In the genomic region with DNA sequence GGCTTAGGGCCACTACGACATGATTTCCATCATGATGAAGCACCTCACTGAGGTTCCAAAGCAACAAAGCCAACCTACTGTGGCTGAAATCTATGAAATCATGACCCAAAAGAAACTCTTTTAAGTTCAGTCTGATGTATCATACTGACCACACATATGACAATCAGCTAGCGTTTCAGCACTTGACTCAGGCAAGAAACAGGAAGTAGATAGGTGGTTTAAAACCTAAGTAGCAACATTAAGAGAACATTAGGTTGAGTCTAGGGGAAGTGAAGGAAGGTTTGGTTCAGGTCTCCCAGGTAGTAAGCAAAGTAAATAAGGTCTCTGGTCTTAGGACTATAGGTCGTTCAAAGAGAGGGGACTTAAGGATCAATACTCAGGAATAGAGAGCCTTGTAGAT, we compare ENCODE assay signal across 8 mouse cellular contexts. TPM values are rescaled to one million over a fixed set of nuclear protein-coding genes. Genes with fewer than 3 reads are reported as not detected.
DNase-seq lines count a peak whose midpoint lies in the region; ATAC-seq lines count a peak whose summit lies in the region.

No protein-coding gene starts in this region.

- no peaks in the 10 kb centered on the region for H3K9me3 ChIP-seq in neural tube, embryonic 11.5 days (ENCODE audit: control insufficient read depth, low read length)
- H3K9me3 ChIP-seq in forebrain, embryonic 16.5 days (ENCODE audit: control insufficient read depth, low read length) = no peaks in the 10 kb centered on the region
- H3K9me3 ChIP-seq in liver, embryonic 13.5 days (replicated peaks) = no peaks in the 10 kb centered on the region
- no peaks in the 10 kb centered on the region for H3K9me3 ChIP-seq in stomach, embryonic 15.5 days

- 0 out of 2 replicates have a peak, but pooled peaks cover 6% of the 10 kb centered on the region for H3K4me1 ChIP-seq in neural tube, embryonic 11.5 days (ENCODE audit: control insufficient read depth, insufficient read depth, low read length)
- peaks cover 19% of the 10 kb centered on the region for H3K4me1 ChIP-seq in forebrain, embryonic 16.5 days (replicated peaks; ENCODE audit: control insufficient read depth, insufficient read depth, low read length)
- peaks cover 29% of the 10 kb centered on the region for H3K4me1 ChIP-seq in liver, embryonic 13.5 days (replicated peaks)
- peaks cover 8% of the 10 kb centered on the region; the same call in 1 of the 2 replicates for H3K4me1 ChIP-seq in stomach, embryonic 15.5 days

- no peaks in the 10 kb centered on the region for H3K27me3 ChIP-seq in neural tube, embryonic 11.5 days (ENCODE audit: control insufficient read depth, insufficient read depth, low read length)
- no peaks in the 10 kb centered on the region for H3K27me3 ChIP-seq in forebrain, embryonic 16.5 days (replicated peaks; ENCODE audit: control insufficient read depth, insufficient read depth, low read length)
- H3K27me3 ChIP-seq in liver, embryonic 13.5 days = no peaks in the 10 kb centered on the region
- no peaks in the 10 kb centered on the region for H3K27me3 ChIP-seq in stomach, embryonic 15.5 days (replicated peaks)

- H3K36me3 ChIP-seq in neural tube, embryonic 11.5 days (ENCODE audit: control insufficient read depth, insufficient read depth, low read length) = peaks cover 5% of the 10 kb centered on the region; the same call in 1 of the 2 replicates
- H3K36me3 ChIP-seq in forebrain, embryonic 16.5 days (ENCODE audit: control insufficient read depth, insufficient read depth) = peaks cover 4% of the 10 kb centered on the region; the same call in 1 of the 2 replicates
- H3K36me3 ChIP-seq in liver, embryonic 13.5 days = peaks cover 40% of the 10 kb centered on the region
- peaks cover 12% of the 10 kb centered on the region for H3K36me3 ChIP-seq in stomach, embryonic 15.5 days

- no peak for DNase-seq in neural tube, embryonic 11.5 days (ENCODE audit: low spot score)
- no peak for DNase-seq in neural tube, embryonic 10.5 days (ENCODE audit: extremely low spot score, low spot score)
- no peak for DNase-seq in liver, embryonic 13.5 days
- DNase-seq in adrenal gland, adult 18-20 months (ENCODE audit: low spot score in 2 of 2) = no peak
- no peak for DNase-seq in adrenal gland, postnatal 25 days
- no peak for DNase-seq in left cerebral cortex, adult 11 months (ENCODE audit: low spot score)

- peak overlapping the region; percentile 92 for H3K4me2 ChIP-seq in neural tube, embryonic 11.5 days (ENCODE audit: low read depth)
- peak overlapping the region; percentile 74 for H3K4me2 ChIP-seq in forebrain, embryonic 16.5 days (ENCODE audit: low read length)
- H3K4me2 ChIP-seq in liver, embryonic 13.5 days = peak overlapping the region; percentile 82
- peak overlapping the region; percentile 89 for H3K4me2 ChIP-seq in stomach, embryonic 15.5 days

- 68% methylated on average over 3 of the region's 3 CpGs for WGBS in neural tube, embryonic 11.5 days
- WGBS in forebrain, embryonic 16.5 days = 68% methylated on average over 3 of the region's 3 CpGs
- WGBS in liver, embryonic 13.5 days (ENCODE audit: insufficient replicate concordance) = 38% methylated on average over 3 of the region's 3 CpGs
- WGBS in stomach, embryonic 15.5 days = 49% methylated on average over 3 of the region's 3 CpGs

- no peak overlapping the region for H3K9ac ChIP-seq in neural tube, embryonic 11.5 days (ENCODE audit: low read length)
- H3K9ac ChIP-seq in forebrain, embryonic 16.5 days (replicated peaks; ENCODE audit: low read depth, low read length) = no peak overlapping the region; the same call in 1 of the 2 replicates
- H3K9ac ChIP-seq in liver, embryonic 13.5 days = peak overlapping the region; percentile 95
- H3K9ac ChIP-seq in stomach, embryonic 15.5 days = no peak overlapping the region

- no peak overlapping the region for H3K4me3 ChIP-seq in neural tube, embryonic 11.5 days (ENCODE audit: low read depth, low read length)
- peak overlapping the region; percentile 72 for H3K4me3 ChIP-seq in forebrain, embryonic 16.5 days (replicated peaks; ENCODE audit: low read length)
- H3K4me3 ChIP-seq in liver, embryonic 13.5 days (replicated peaks) = peak overlapping the region; percentile 98
- peak overlapping the region; percentile 97 for H3K4me3 ChIP-seq in stomach, embryonic 15.5 days (replicated peaks)

- ATAC-seq in neural tube, embryonic 11.5 days (ENCODE audit: insufficient read depth, low FRiP score, low TSS enrichment) = no peak
- no peak for ATAC-seq in forebrain, embryonic 16.5 days
- no peak for ATAC-seq in liver, embryonic 13.5 days (ENCODE audit: low read depth)
- no peak for ATAC-seq in stomach, embryonic 15.5 days (ENCODE audit: insufficient read depth, low FRiP score, low read depth)

- no peak overlapping the region for H3K27ac ChIP-seq in neural tube, embryonic 11.5 days (ENCODE audit: low read depth, low read length)
- no peak overlapping the region for H3K27ac ChIP-seq in forebrain, embryonic 16.5 days (ENCODE audit: low read length)
- H3K27ac ChIP-seq in liver, embryonic 13.5 days = no peak overlapping the region
- no peak overlapping the region for H3K27ac ChIP-seq in stomach, embryonic 15.5 days

RNA-seq across cellular contexts. Expression of a gene that starts 1.0 kb away (rescaled TPM):
- 80.7 and 84.3 TPM in 2 replicates for polyA plus RNA-seq in neural tube, embryonic 11.5 days (2014; fragmentation: Nextera tagmentation; extraction: Ambion mirVana)
- 87.7 and 90.1 TPM in 2 replicates for polyA plus RNA-seq in forebrain, embryonic 16.5 days (2015; fragmentation: Nextera tagmentation; extraction: Ambion mirVana)
- 54.6 and 55.9 TPM in 2 replicates for polyA plus RNA-seq in liver, embryonic 13.5 days (2015; fragmentation: Nextera tagmentation; extraction: Ambion mirVana)
- polyA plus RNA-seq in stomach, embryonic 15.5 days (2015; fragmentation: Nextera tagmentation; extraction: Ambion mirVana) = 89.4 and 94.1 TPM in 2 replicates
- total RNA-seq in adrenal gland, adult 18-20 months (2021) = 100 to 1,000 TPM; 115 to 139 TPM
- total RNA-seq in adrenal gland, postnatal 25 days (2021) = 120 and 150 TPM in 2 replicates

RNA-seq across cellular contexts. Expression of a gene that starts 22.1 kb away (rescaled TPM):
- polyA plus RNA-seq in neural tube, embryonic 11.5 days (2014; fragmentation: Nextera tagmentation; extraction: Ambion mirVana) = 38.5 and 40.8 TPM in 2 replicates
- polyA plus RNA-seq in forebrain, embryonic 16.5 days (2015; fragmentation: Nextera tagmentation; extraction: Ambion mirVana) = 15.5 and 17.1 TPM in 2 replicates
- polyA plus RNA-seq in liver, embryonic 13.5 days (2015; fragmentation: Nextera tagmentation; extraction: Ambion mirVana) = 38.5 and 45.7 TPM in 2 replicates
- 27.0 and 27.6 TPM in 2 replicates for polyA plus RNA-seq in stomach, embryonic 15.5 days (2015; fragmentation: Nextera tagmentation; extraction: Ambion mirVana)
- total RNA-seq in adrenal gland, adult 18-20 months (2021) = 10 to 100 TPM; 12.2 to 15.3 TPM
- total RNA-seq in adrenal gland, postnatal 25 days (2021) = 20.9 and 28.0 TPM in 2 replicates

RNA-seq across cellular contexts. Expression of a gene that starts 22.4 kb away (rescaled TPM):
- 375 and 378 TPM in 2 replicates for polyA plus RNA-seq in neural tube, embryonic 11.5 days (2014; fragmentation: Nextera tagmentation; extraction: Ambion mirVana)
- 213 and 233 TPM in 2 replicates for polyA plus RNA-seq in forebrain, embryonic 16.5 days (2015; fragmentation: Nextera tagmentation; extraction: Ambion mirVana)
- 216 and 252 TPM in 2 replicates for polyA plus RNA-seq in liver, embryonic 13.5 days (2015; fragmentation: Nextera tagmentation; extraction: Ambion mirVana)
- polyA plus RNA-seq in stomach, embryonic 15.5 days (2015; fragmentation: Nextera tagmentation; extraction: Ambion mirVana) = 220 and 231 TPM in 2 replicates
- total RNA-seq in adrenal gland, adult 18-20 months (2021) = 100 to 1,000 TPM; 148 to 195 TPM
- 239 and 257 TPM in 2 replicates for total RNA-seq in adrenal gland, postnatal 25 days (2021)

RNA-seq across cellular contexts. Expression of a gene that starts 30.4 kb away (rescaled TPM):
- polyA plus RNA-seq in neural tube, embryonic 11.5 days (2014; fragmentation: Nextera tagmentation; extraction: Ambion mirVana) = not detected in 2 replicates
- polyA plus RNA-seq in forebrain, embryonic 16.5 days (2015; fragmentation: Nextera tagmentation; extraction: Ambion mirVana) = not detected in 2 replicates
- polyA plus RNA-seq in liver, embryonic 13.5 days (2015; fragmentation: Nextera tagmentation; extraction: Ambion mirVana) = 0.32 TPM in 1 of 2 replicates, not detected in the other
- 0.54 TPM in 1 of 2 replicates, not detected in the other for polyA plus RNA-seq in stomach, embryonic 15.5 days (2015; fragmentation: Nextera tagmentation; extraction: Ambion mirVana)
- total RNA-seq in adrenal gland, adult 18-20 months (2021) = not detected
- 0.67 TPM in 1 of 2 replicates, not detected in the other for total RNA-seq in adrenal gland, postnatal 25 days (2021)

RNA-seq across cellular contexts. Expression of a gene that starts 42.3 kb away (rescaled TPM):
- polyA plus RNA-seq in neural tube, embryonic 11.5 days (2014; fragmentation: Nextera tagmentation; extraction: Ambion mirVana) = 0.28 TPM in 1 of 2 replicates, not detected in the other
- 0.25 and 0.80 TPM in 2 replicates for polyA plus RNA-seq in forebrain, embryonic 16.5 days (2015; fragmentation: Nextera tagmentation; extraction: Ambion mirVana)
- polyA plus RNA-seq in liver, embryonic 13.5 days (2015; fragmentation: Nextera tagmentation; extraction: Ambion mirVana) = 0.38 and 0.40 TPM in 2 replicates
- 0.22 and 0.48 TPM in 2 replicates for polyA plus RNA-seq in stomach, embryonic 15.5 days (2015; fragmentation: Nextera tagmentation; extraction: Ambion mirVana)
- total RNA-seq in adrenal gland, adult 18-20 months (2021) = not detected
- not detected in 2 replicates for total RNA-seq in adrenal gland, postnatal 25 days (2021)
